Mouse (Mus musculus) CH12.LX (cell line): ENCODE results near the gene Sorbs2. TPM values are rescaled to one million over a fixed set of nuclear protein-coding genes. Genes with fewer than 3 reads are reported as not detected.

Experiments used
- DNase-seq: peaks from one replicate; pipeline ENCODE4 v3.0.0-alpha.2; 2013; ENCODE audit errors: extremely low read depth
- H3K27ac ChIP-seq: 2 replicates; pipeline ENCODE4 v1.5.1; 2012; ENCODE audit warnings: low read depth, mild to moderate bottlenecking, control low read depth, moderate library complexity; ENCODE audit not compliant: insufficient read depth
- H3K27me3 ChIP-seq: replicated peaks from 2 replicates; pipeline ENCODE3; 2012; ENCODE audit warnings: inconsistent platforms
- H3K36me3 ChIP-seq, 2 experiments: replicated peaks in 1 of 2; 2 replicates each; pipeline versions ENCODE3 to v1.6.1; 2012; ENCODE audit warnings: inconsistent platforms in 1 of 2, low read length in 1 of 2, mild to moderate bottlenecking in 1 of 2, mixed read lengths in 1 of 2, moderate library complexity in 1 of 2; ENCODE audit not compliant: control insufficient read depth in 1 of 2, insufficient read depth in 1 of 2
- H3K4me1 ChIP-seq, 2 experiments: 2 replicates each; pipeline ENCODE4 v1.6.1; 2012; ENCODE audit warnings: inconsistent platforms in 1 of 2, moderate library complexity in 1 of 2; ENCODE audit not compliant: insufficient read depth in 2 of 2, control insufficient read depth in 1 of 2
- H3K4me2 ChIP-seq: 2 replicates; pipeline ENCODE4 v1.6.1; 2012; ENCODE audit warnings: low read depth, mild to moderate bottlenecking, control low read depth; ENCODE audit not compliant: poor library complexity, insufficient read depth, severe bottlenecking
- H3K4me3 ChIP-seq, 3 experiments: fragments of 150-350 bp in 1 of 3; sonication (generic) in 1 of 3; replicated peaks in 1 of 3; 2 replicates each; pipeline versions ENCODE3 to v1.5.1; 2011 to 2012; ENCODE audit warnings: low read depth in 2 of 3, low read length in 2 of 3, mild to moderate bottlenecking in 2 of 3, moderate library complexity in 2 of 3, control low read depth in 1 of 3, improper control_type of control experiment in 1 of 3, inconsistent platforms in 1 of 3, mixed read lengths in 1 of 3; ENCODE audit not compliant: poor library complexity in 1 of 3
- H3K79me2 ChIP-seq: replicated peaks from 2 replicates; pipeline ENCODE4 v1.6.1; 2012; ENCODE audit warnings: mild to moderate bottlenecking, moderate library complexity; ENCODE audit not compliant: control insufficient read depth, poor library complexity, insufficient read depth, severe bottlenecking; ENCODE audit errors: extremely low read depth
- H3K9ac ChIP-seq: 2 replicates; pipeline ENCODE4 v1.6.1; 2012; ENCODE audit warnings: low read depth, mild to moderate bottlenecking, control low read depth, moderate library complexity; ENCODE audit not compliant: insufficient read depth
- H3K9me3 ChIP-seq: replicated peaks from 2 replicates; pipeline ENCODE3; 2012; ENCODE audit warnings: low read length, inconsistent platforms, mixed read lengths
- CHD1 ChIP-seq: IDR thresholded peaks from 2 replicates; pipeline ENCODE4 v1.6.1; 2012; ENCODE audit warnings: low read depth, low read length, improper control_type of control experiment, inconsistent platforms
- E2F4 ChIP-seq: IDR thresholded peaks from 2 replicates; pipeline ENCODE4 v1.6.1; 2011; ENCODE audit warnings: low read depth, low read length, improper control_type of control experiment; ENCODE audit not compliant: insufficient replicate concordance
- ELF1 ChIP-seq: IDR thresholded peaks from 2 replicates; pipeline ENCODE4 v1.6.1; 2014; ENCODE audit warnings: low read depth, mild to moderate bottlenecking, inconsistent platforms, low read length, improper control_type of control experiment
- GABPA ChIP-seq: IDR thresholded peaks from 2 replicates; pipeline ENCODE4 v1.6.1; 2012; ENCODE audit warnings: low read depth, low read length, improper control_type of control experiment, inconsistent platforms; ENCODE audit not compliant: insufficient replicate concordance
- JUND ChIP-seq: conservative IDR thresholded peaks from 2 replicates; pipeline ENCODE4 v1.6.1; 2011; ENCODE audit warnings: low read depth, low read length, improper control_type of control experiment
- MAFK ChIP-seq: IDR thresholded peaks from 2 replicates; pipeline ENCODE4 v1.6.1; 2011; ENCODE audit warnings: low read length, improper control_type of control experiment; ENCODE audit not compliant: insufficient replicate concordance
- MEF2A ChIP-seq: IDR thresholded peaks from 2 replicates; pipeline ENCODE4 v1.6.1; 2014; ENCODE audit warnings: low read depth, mild to moderate bottlenecking, inconsistent platforms, low read length, improper control_type of control experiment, borderline replicate concordance
- MYC ChIP-seq: IDR thresholded peaks from 2 replicates; pipeline ENCODE4 v1.6.1; 2011; ENCODE audit warnings: low read depth, mild to moderate bottlenecking, improper control_type of control experiment, low read length
- NRF1 ChIP-seq: IDR thresholded peaks from 2 replicates; pipeline ENCODE4 v1.6.1; 2014; ENCODE audit warnings: low read depth, mild to moderate bottlenecking, inconsistent platforms, low read length, improper control_type of control experiment, moderate library complexity
- POLR2AphosphoS2 ChIP-seq: IDR thresholded peaks from 2 replicates; pipeline ENCODE4 v1.6.1; 2011; ENCODE audit warnings: low read depth, low read length, improper control_type of control experiment
- RAD21 ChIP-seq: IDR thresholded peaks from 2 replicates; pipeline ENCODE4 v1.6.1; 2011; ENCODE audit warnings: low read depth, mild to moderate bottlenecking, low read length, improper control_type of control experiment, moderate library complexity
- RCOR1 ChIP-seq: conservative IDR thresholded peaks from 2 replicates; pipeline ENCODE4 v1.6.1; 2012; ENCODE audit warnings: low read depth, mild to moderate bottlenecking, inconsistent platforms, low read length, improper control_type of control experiment
- SIN3A ChIP-seq: IDR thresholded peaks from 2 replicates; pipeline ENCODE4 v1.6.1; 2012; ENCODE audit warnings: low read length, improper control_type of control experiment, inconsistent platforms
- TBP ChIP-seq: conservative IDR thresholded peaks from 2 replicates; pipeline ENCODE4 v1.6.1; 2011; ENCODE audit warnings: low read depth, low read length, improper control_type of control experiment
- USF1 ChIP-seq: IDR thresholded peaks from 2 replicates; pipeline ENCODE4 v1.6.1; 2014; ENCODE audit warnings: low read depth, mild to moderate bottlenecking, inconsistent platforms, low read length, improper control_type of control experiment
- USF2 ChIP-seq: conservative IDR thresholded peaks from 2 replicates; pipeline ENCODE4 v1.6.1; 2011; ENCODE audit warnings: low read depth, low read length, improper control_type of control experiment
- dilution Hi-C: fragments of 300-500 bp; cut with MboI; formaldehyde crosslinking; loops from 2 replicates; pipeline ENCODE4 v1.14.3; 2020; ENCODE audit warnings: low sequenced_read_pairs; ENCODE audit not compliant: extremely low pct_unique_long_range_greater_than_20kb, extremely low pct_ligation_motif_present
- in situ Hi-C: fragments of 300-500 bp; cut with MboI; formaldehyde crosslinking; loops from 3 replicates; pipeline ENCODE4 v1.14.3; 2019; ENCODE audit warnings: low sequenced_read_pairs, low pct_ligation_motif_present, low pct_unique_long_range_greater_than_20kb, mixed read lengths
- polyA plus RNA-seq: library from polyadenylated mRNA; unstranded; fragments of >175 nt; gene quantifications from 2 replicates; pipeline ENCODE4 v1.2.1, GENCODE M21; 2012; ENCODE audit warnings: low read depth; ENCODE audit not compliant: insufficient read length
- total RNA-seq, 2 experiments: library from RNA; depleted of rRNA; stranded (reverse); fragments of 300-350 nt in 1 of 2; fragments of >200 nt in 1 of 2; gene quantifications; 2 replicates each; pipeline ENCODE4 v1.2.3; 2012 to 2014

Gene Sorbs2
- total and polyA plus RNA-seq, 3 experiments = not detected

- no peak for DNase-seq
- H3K9me3 ChIP-seq = no peaks in the 10 kb centered on the region
- no peak overlapping the region for H3K4me2 ChIP-seq
- no peaks in the 10 kb centered on the region for H3K36me3 ChIP-seq
- no peak for TF ChIP-seq GABPA
- TF ChIP-seq E2F4 = no peak
- no peak for TF ChIP-seq USF2
- no peak for TF ChIP-seq RCOR1
- TF ChIP-seq, all 38 proteins: peak for 0
- in situ Hi-C loops = no loop called here
- H3K27me3 ChIP-seq = no peaks in the 10 kb centered on the region
- no peak overlapping the region for H3K9ac ChIP-seq
- no peaks in the 10 kb centered on the region for H3K79me2 ChIP-seq
- H3K4me3 ChIP-seq = no peak overlapping the region
- no peak overlapping the region for H3K27ac ChIP-seq
- dilution Hi-C loops = no loop called here
- no peaks in the 10 kb centered on the region for H3K4me1 ChIP-seq
Measured at GRCm38 (mm10) chr8:45844097-45844885, 336.7 kb downstream of the Sorbs2 start.

- Histone ChIP-seq H3K9me3 (no peaks in the 10 kb centered on the region), H3K4me2 (no peak overlapping the region), H3K4me1 (no peaks in the 10 kb centered on the region), H3K27me3 (no peaks in the 10 kb centered on the region), H3K4me3 (no peak overlapping the region), H3K9ac (no peak overlapping the region), H3K36me3 (no peaks in the 10 kb centered on the region), H3K79me2 (no peaks in the 10 kb centered on the region), H3K27ac (no peak overlapping the region)
- dilution Hi-C loops = no loop called here
- TF ChIP-seq USF1 (no peak), SIN3A (no peak), MAFK (no peak), JUND (no peak), TBP (no peak), MYC (no peak), NRF1 (no peak), CHD1 (no peak), MEF2A (no peak), RAD21 (no peak), ELF1 (no peak), POLR2AphosphoS2 (no peak)
- in situ Hi-C loops = no loop called here
- DNase-seq = no peak
Measured at GRCm38 (mm10) chr8:45844911-45845481, 337.4 kb downstream of the Sorbs2 start.
